Mouse (Mus musculus) bone marrow, adult 2 months (tissue): ENCODE data around the gene Slk. TPM values are rescaled to one million over a fixed set of nuclear protein-coding genes. Genes with fewer than 3 reads are reported as not detected.

ENCODE experiments used
- H3K27ac ChIP-seq: fragments of 200-500 bp; 2 replicates; pipeline ENCODE4 v1.5.1; 2012; ENCODE audit warnings: low read depth, mild to moderate bottlenecking, control low read depth, inconsistent platforms, low read length; ENCODE audit not compliant: control insufficient read depth, poor library complexity, insufficient read depth
- H3K4me1 ChIP-seq: fragments of 200-500 bp; 2 replicates; pipeline ENCODE4 v1.6.1; 2011; ENCODE audit warnings: low read length; ENCODE audit not compliant: control insufficient read depth, insufficient read depth
- H3K4me3 ChIP-seq: fragments of 200-500 bp; replicated peaks from 2 replicates; pipeline ENCODE3; 2011; ENCODE audit warnings: mild to moderate bottlenecking, low read depth, low read length, control low read depth; ENCODE audit not compliant: control insufficient read depth
- CTCF ChIP-seq: fragments of 200-500 bp; IDR thresholded peaks from 2 replicates; pipeline ENCODE4 v1.5.1; 2011; ENCODE audit warnings: low read length, control low read depth; ENCODE audit not compliant: control insufficient read depth, insufficient read depth
- POLR2A ChIP-seq: fragments of 200-500 bp; IDR thresholded peaks from 2 replicates; pipeline ENCODE4 v1.6.1; 2011; ENCODE audit warnings: low read depth, mild to moderate bottlenecking, control low read depth, low read length, borderline replicate concordance; ENCODE audit not compliant: control insufficient read depth
- WGBS: fragments of 180-500 bp; shearing (Covaris S2); methylation state at CpG from one replicate; pipeline ENCODE4 v1.1.7; 2018; 5-methylcytosine and 5-hydroxymethylcytosine counted together
- polyA plus RNA-seq: library from polyadenylated mRNA; stranded (reverse); fragments of >200 nt; gene quantifications from 2 replicates; pipeline ENCODE4 v1.2.4, GENCODE M21; 2011; ENCODE audit warnings: low replicate concordance; ENCODE audit not compliant: missing spikeins, insufficient read depth, insufficient read length

Gene Slk
- polyA plus RNA-seq, 1 experiment: 54.3 TPM

DNA sequence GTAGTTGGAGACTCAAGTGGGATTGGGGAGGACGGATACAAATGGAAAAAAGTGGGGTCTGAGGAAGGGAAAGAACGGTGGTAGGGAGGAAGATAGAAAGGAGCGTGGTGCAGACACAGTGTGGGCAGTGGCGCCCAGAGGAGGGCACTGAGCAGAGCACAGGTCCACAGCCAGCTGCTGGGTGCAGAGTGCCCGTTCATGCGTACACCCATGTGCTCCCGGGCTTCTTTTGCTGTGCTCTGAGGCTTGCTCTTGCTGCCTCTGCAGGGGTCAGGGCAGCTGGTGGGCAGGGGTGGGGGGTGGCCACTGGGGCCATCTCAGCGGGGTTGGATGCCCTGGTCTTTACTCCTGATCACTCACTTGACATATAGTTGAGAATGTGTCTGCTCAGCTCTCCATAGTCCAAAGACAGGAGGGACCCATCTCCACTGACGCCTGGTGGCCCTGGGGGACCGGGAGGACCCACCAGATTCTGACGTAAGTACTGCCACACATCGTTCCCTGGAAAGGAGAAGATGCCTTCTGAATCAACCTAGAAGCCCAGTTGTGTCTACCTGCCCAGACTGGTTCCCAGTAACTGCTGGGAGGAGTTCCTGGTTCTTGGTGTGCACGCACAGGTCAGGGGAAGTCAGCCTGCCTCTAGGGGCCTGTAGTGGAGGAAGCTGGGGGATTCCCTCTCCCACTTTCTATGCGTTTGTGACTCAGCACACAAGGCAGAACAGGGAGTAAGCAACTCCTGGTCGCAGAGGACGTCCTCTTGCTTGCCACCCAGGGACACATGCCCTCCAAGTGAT lies 71.1 kb downstream of the Slk start:
- WGBS: 56% methylated on average over 16 of the region's 16 CpGs
- TF ChIP-seq CTCF (no peak), POLR2A (no peak)
- H3K27ac ChIP-seq: no peak overlapping the region
- H3K4me1 ChIP-seq: no peaks in the 10 kb centered on the region
- H3K4me3 ChIP-seq: no peak overlapping the region

DNA sequence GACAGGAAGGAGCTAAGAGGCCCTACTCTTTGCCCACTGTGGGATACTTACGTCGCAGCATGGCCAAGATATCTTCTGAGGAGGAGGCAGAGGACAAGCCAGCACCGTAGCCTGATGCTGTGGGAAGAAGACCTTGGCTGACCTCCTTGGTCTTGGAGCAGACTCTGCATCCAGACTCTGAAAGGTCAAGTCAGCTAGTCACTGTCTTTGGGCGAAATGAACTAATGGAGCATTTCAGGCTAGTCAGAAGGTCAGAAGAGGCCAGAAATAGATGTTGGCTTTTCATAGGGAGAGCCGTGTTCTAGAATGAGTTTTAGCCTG lies 71.6 kb downstream of the Slk start:
- H3K4me3 ChIP-seq: no peak overlapping the region
- no peak for TF ChIP-seq POLR2A
- TF ChIP-seq CTCF: no peak
- 67% methylated on average over 5 of the region's 5 CpGs for WGBS

GRCm38 (mm10) chr19:47652255-47652654 lies 72.8 kb downstream of the Slk start:
- 70% methylated on average over 8 of the region's 8 CpGs for WGBS
- H3K4me1 ChIP-seq: no peaks in the 10 kb centered on the region
- no peak for TF ChIP-seq POLR2A
- TF ChIP-seq CTCF: no peak
- H3K27ac ChIP-seq: no peak overlapping the region
- H3K4me3 ChIP-seq: no peak overlapping the region

More for the DNA sequence above, 71.6 kb downstream of the Slk start:
- Histone ChIP-seq H3K27ac (no peak overlapping the region), H3K4me1 (no peaks in the 10 kb centered on the region)

DNA sequence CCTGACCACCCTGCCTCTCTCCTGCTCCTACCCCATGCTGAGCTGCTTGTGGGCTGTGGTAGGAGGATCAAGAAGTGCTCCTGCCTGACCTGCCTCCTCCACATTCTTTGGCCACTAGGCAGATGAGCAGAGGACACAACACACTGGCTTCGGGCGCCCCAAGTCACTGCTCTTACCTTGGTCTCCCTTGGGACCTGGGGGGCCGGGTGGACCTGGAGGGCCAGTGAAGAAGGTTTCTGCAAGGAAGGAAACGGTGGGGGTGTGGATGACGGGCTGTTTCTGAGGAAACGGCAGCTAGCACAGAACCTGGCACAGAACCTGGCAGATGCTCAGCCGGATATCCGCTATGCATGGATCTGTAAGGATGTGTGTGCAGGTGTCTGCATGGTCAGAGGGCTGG lies 73.7 kb downstream of the Slk start:
- Histone ChIP-seq H3K27ac (no peak overlapping the region), H3K4me3 (no peak overlapping the region), H3K4me1 (no peaks in the 10 kb centered on the region)
- TF ChIP-seq POLR2A: no peak
- WGBS: 85% methylated on average over 8 of the region's 8 CpGs

GRCm38 (mm10) chr19:47654896-47655295 lies 75.4 kb downstream of the Slk start:
- no peak overlapping the region for H3K4me3 ChIP-seq
- TF ChIP-seq POLR2A (no peak), CTCF (no peak)
- whole genome bisulfite sequencing: 68% methylated on average over 11 of the region's 11 CpGs
- H3K27ac ChIP-seq: no peak overlapping the region
- no peaks in the 10 kb centered on the region for H3K4me1 ChIP-seq

GRCm38 (mm10) chr19:47658914-47659535 lies 79.5 kb downstream of the Slk start:
- H3K4me1 ChIP-seq: no peaks in the 10 kb centered on the region
- WGBS: 12% methylated on average over 5 of the region's 5 CpGs

DNA sequence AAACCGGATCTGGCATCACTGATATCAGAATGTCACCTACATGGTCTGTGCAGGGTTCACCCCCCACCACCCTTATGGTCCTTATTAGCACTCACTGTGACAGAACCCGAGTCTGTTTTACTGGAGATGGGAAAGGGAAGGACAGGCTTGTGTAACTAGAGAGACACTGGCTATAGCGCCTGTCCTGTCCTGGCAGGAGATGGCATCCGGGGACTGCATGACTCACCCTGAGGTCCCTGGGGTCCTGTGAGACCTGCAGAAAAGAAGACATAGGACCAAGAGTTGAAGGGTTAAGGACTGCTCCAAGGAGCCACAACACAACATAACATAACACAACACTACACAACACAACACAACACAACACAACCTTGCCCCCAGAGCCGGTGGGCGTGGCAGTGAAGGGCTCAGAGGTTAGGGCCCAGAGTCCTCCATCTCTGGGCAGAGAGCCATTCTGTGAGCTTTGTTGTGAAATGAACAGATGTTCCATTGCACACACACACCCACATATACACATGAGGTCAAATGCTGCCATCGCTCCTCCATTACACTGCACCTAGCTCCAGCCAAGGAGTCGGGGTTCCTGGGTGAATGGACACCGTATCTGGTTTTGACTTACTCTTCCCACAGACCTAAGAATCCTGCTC lies 80.4 kb downstream of the Slk start:
- Histone ChIP-seq H3K4me1 (no peaks in the 10 kb centered on the region), H3K27ac (no peak overlapping the region), H3K4me3 (no peak overlapping the region)
- 81% methylated on average over 9 of the region's 9 CpGs for WGBS
- TF ChIP-seq CTCF (no peak), POLR2A (no peak)

More at GRCm38 (mm10) chr19:47658914-47659535, 79.5 kb downstream of the Slk start:
- Histone ChIP-seq H3K27ac (no peak overlapping the region), H3K4me3 (no peak overlapping the region)
- no peak for TF ChIP-seq POLR2A
- peak; percentile 55 for TF ChIP-seq CTCF

DNA sequence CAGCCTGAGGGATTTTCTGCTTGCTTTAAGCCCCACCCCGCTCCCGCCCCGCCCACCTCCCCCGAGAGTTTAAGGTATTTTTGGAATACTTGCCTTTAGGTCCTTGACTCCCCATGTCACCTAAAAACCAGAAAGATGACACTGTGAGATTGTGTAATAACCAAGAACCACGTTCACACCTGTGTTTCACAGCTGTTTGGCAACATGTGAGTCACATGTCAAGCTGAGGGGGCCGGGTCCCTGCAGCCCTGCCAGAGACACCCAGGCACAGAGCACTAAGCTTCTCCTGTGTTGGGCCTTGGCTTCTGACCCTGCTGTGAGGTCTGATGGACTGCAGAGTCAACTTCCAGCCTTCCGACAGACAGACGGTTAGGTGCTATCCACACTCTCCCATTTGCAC lies 88.1 kb downstream of the Slk start:
- Histone ChIP-seq H3K27ac (no peak overlapping the region), H3K4me3 (no peak overlapping the region), H3K4me1 (no peaks in the 10 kb centered on the region)
- TF ChIP-seq POLR2A (no peak), CTCF (no peak)
- WGBS: 69% methylated on average over 8 of the region's 8 CpGs

- 80% methylated on average over 9 of the region's 9 CpGs for WGBS
- TF ChIP-seq POLR2A (no peak), CTCF (no peak)
- Histone ChIP-seq H3K4me1 (no peaks in the 10 kb centered on the region), H3K4me3 (no peak overlapping the region), H3K27ac (no peak overlapping the region)
Observed at GRCm38 (mm10) chr19:47668399-47668798, 88.9 kb downstream of the Slk start.
